Mouse (Mus musculus): ENCODE data around the gene Ttc29. TPM values are rescaled to one million over a fixed set of nuclear protein-coding genes. Genes with fewer than 3 reads are reported as not detected.

Ttc29 gene
- polyA plus RNA-seq (2012; rRNA removed): not detected in 2 replicates

GRCm38 (mm10) chr8:78213074-78213473 lies at the start of gene Ttc29:
Ttc29 (plus strand) TSS chr8:78213297.

GRCm38 (mm10) chr8:78436071-78436651 lies 223.1 kb downstream of the Ttc29 start, which contains the start of gene Pou4f2:
Pou4f2 (minus strand) TSS chr8:78436645.

Other genes with a start within 250 kb of the Ttc29 start
- gene Pou4f2, start 223.3 kb downstream of the Ttc29 start, polyA plus RNA-seq (2012; rRNA removed): not detected in 2 replicates